Mouse (Mus musculus) thymus, postnatal 10 days (tissue): Measurements from ENCODE around the gene Shroom1.

Experiments
- DNase-seq, 2 experiments: peaks; one replicate each; pipeline ENCODE4 v3.0.0; 2021; ENCODE audit warnings: low spot score in 2 of 2

Gene Shroom1

GRCm38 (mm10) chr11:53510351-53510750 is 53.3 kb downstream of the Shroom1 start:
- DNase-seq = no peak

GRCm38 (mm10) chr11:53516775-53517627 is 60.0 kb downstream of the Shroom1 start:
- peak; percentile 24 to 29 for DNase-seq
